Mouse (Mus musculus): ENCODE data around the gene Blvrb. TPM values are rescaled to one million over a fixed set of nuclear protein-coding genes. Genes with fewer than 3 reads are reported as not detected.

Gene Blvrb
- total RNA-seq (2014; fragmentation: Nextera tagmentation) (10.4 and 12.2 TPM in 2 replicates), total RNA-seq (2017) (6.2 and 8.6 TPM in 2 replicates)

GRCm38 (mm10) chr7:27447419-27448286 is at the start of gene Blvrb, which contains the start of gene Sptbn4:
TSS of gene Blvrb (plus strand) at chr7:27447978.
TSS of gene Sptbn4 (minus strand) at chr7:27447686.
- peak; percentile 76 for ATAC-seq (replicated peaks; ENCODE audit: poor library complexity, severe bottlenecking)

- no peak for ATAC-seq (replicated peaks; ENCODE audit: poor library complexity, severe bottlenecking)
These were observed 47.2 kb upstream of the Blvrb start for GRCm38 (mm10) chr7:27400545-27400944.

GRCm38 (mm10) chr7:27402675-27403074 is 45.1 kb upstream of the Blvrb start:
- ATAC-seq (replicated peaks; ENCODE audit: poor library complexity, severe bottlenecking), result peak; percentile 83

DNA sequence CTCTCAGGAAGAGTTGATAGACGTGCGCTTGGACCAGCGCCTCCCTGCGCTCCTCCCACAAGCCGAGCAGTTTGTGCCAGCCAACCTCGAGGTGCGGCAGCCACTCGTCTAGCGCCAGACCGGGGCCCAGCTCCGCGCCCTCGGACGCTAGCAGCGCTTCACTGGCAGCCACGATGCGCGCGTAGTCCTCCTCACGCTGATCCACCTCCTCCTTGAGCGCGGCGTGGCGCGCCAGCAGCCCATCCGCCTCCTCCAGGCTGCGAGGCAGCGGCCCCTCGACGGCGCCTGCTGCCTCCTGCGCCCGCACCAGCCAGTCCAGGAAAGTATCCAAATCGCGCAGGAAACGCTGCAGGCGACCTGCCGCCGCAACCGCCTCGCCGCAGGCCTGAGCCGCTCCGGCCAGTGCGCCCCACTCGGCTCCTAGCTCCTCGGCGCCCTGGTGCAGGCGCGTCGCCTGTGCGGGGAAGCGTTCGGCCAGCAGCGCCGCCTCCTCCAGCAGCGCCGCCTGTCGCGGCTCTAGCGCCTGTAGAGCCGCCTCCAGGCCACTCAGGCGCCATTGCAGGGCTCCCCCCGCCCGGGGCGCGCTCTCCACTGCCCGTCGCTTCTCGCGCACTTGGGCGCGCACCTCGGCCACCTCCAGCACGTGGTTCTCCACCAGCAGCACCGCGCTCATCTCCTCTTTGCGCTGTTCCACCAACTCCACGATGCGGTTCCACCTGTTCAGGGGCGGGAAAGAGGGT is 43.4 kb upstream of the Blvrb start:
- ATAC-seq (replicated peaks; ENCODE audit: poor library complexity, severe bottlenecking), result 0 out of 2 replicates have a peak, but pooled peaks have one; percentile 16

GRCm38 (mm10) chr7:27406481-27406880 is 41.3 kb upstream of the Blvrb start:
- ATAC-seq (replicated peaks; ENCODE audit: poor library complexity, severe bottlenecking), result no peak

- ATAC-seq (replicated peaks; ENCODE audit: poor library complexity, severe bottlenecking), result no peak
These were observed 40.0 kb upstream of the Blvrb start for GRCm38 (mm10) chr7:27407816-27408215.

DNA sequence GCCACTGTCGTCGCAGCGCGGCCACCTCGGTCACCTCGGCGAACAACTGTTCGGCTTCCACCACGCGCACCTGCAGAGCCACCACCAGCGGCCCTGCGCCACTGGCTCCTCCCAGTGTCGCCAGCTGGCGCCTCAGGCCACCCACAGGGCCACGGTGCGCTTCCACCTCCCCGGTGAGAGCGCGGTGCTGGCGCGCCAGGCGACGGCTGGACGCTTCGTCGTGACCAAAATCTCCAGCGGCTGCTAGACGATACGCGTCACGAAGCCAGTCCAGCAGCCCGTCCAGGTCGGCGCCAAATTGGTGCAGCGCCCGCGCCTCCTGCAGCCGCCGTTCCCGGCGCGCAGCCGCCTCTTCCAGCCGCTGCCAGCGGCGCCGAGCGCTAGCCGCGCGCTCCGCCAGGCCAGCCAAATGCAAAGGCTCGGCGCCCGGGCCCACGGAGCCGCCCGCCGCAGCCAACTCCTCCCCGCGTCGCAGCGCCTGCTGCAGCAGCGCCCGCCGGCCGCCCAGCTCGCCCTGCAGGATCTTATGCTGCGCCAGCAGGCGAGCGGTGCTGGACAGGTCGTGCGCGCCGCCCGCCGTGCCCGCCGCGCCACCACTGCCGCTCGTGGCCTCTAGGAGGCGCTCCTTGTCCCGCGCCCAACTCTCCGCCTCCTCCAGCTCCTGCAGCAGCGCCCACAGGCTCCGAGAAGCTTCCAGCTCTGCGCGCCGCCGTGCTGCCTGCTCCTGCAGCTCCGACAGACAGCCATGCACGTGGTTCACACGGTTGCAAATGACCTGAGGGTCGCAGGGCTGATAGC is 39.2 kb upstream of the Blvrb start:
- ATAC-seq (replicated peaks; ENCODE audit: poor library complexity, severe bottlenecking), result peak; percentile 93

- no peak for ATAC-seq (replicated peaks; ENCODE audit: poor library complexity, severe bottlenecking)
These were observed 30.6 kb upstream of the Blvrb start for GRCm38 (mm10) chr7:27417151-27417550.

- ATAC-seq (replicated peaks; ENCODE audit: poor library complexity, severe bottlenecking), result peak; percentile 58
These were observed 28.7 kb upstream of the Blvrb start for GRCm38 (mm10) chr7:27419101-27419500.

- ATAC-seq (replicated peaks; ENCODE audit: poor library complexity, severe bottlenecking), result no peak
These were observed 24.0 kb upstream of the Blvrb start for GRCm38 (mm10) chr7:27423556-27424326.

DNA sequence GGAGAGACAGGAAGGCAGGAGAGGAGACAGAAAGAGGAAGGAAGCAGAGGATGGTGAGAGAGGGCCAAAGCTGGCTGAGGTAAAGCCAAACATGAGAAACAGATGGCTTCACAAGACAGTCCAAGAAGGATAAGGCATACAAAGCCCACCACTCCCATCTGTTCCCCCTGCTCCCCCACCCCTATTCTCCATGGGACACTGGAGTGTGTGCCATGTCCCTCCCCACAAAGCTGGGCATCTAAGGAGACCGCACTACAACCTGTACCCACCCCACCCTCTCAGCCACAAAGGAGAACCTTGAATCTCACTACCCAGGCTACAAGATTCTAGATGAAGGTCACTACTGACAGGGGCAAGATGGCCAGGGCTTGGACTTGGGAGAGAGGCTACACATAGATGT is 20.4 kb upstream of the Blvrb start:
- ATAC-seq (replicated peaks; ENCODE audit: poor library complexity, severe bottlenecking), result no peak

DNA sequence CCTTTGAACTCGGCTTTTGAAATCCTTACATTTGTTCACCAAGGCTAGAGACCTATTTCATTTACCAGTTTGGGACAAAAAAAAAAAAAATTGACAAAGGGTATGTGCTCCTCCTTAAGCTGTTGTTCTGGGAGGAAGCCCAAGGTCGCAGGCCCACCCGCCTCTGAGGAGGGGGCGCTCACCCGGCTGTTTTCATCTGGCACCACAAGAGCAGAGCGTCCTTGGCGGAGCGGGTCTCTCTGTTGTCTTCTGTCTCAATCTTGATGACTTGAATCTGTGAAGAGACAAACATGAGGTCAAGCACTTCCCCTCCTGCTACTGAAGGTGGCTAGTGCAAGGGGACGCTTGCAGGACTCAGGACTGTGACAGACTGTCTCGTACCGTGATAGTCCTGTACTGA is 19.8 kb upstream of the Blvrb start:
- no peak for ATAC-seq (replicated peaks; ENCODE audit: poor library complexity, severe bottlenecking)

DNA sequence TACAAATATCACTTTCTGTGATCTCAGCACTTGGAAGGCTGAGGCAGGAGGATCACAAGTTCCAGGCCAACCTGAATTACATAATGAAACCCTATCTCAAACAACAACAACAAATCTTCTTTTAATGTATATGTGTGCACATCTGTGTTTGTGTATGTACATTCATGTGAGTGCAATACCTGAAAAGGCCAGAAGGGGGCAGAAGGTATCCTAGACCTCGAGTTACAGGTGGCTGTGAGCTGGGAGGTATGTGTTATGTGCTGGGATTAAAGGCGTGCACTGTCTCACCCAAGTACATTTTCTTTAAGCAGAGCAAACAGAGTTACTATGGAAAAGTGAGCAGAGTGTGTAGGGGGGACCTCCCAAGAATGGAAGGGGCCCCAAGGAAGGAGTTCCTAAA is 18.6 kb upstream of the Blvrb start:
- ATAC-seq (replicated peaks; ENCODE audit: poor library complexity, severe bottlenecking), result no peak

DNA sequence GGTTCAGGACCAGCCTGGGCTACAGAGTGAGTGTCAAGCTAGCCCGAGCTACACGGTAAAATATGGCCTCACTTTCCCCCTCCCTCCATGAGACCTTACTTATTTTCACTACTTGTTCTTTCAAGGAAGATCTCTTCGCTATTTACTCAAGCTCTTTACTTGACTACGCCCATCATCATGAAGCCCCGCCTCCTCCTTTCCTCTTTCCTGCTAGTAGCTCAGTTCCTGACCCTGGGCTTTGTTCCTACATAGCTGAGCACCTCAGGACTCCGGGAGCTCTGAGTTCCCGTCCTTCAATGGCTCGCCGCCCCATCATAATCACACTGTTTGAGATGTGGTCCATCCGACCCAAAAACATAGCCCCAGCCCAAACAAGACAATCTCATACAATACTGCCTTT is 14.4 kb upstream of the Blvrb start:
- peak; percentile 34; the same call in 1 of the 2 replicates for ATAC-seq (replicated peaks; ENCODE audit: poor library complexity, severe bottlenecking)

GRCm38 (mm10) chr7:27433794-27434193 is 14.0 kb upstream of the Blvrb start:
- peak; percentile 51 for ATAC-seq (replicated peaks; ENCODE audit: poor library complexity, severe bottlenecking)

- peak; percentile 60; the same call in 1 of the 2 replicates for ATAC-seq (replicated peaks; ENCODE audit: poor library complexity, severe bottlenecking)
These were observed 10.2 kb upstream of the Blvrb start for GRCm38 (mm10) chr7:27437544-27437943.

GRCm38 (mm10) chr7:27440014-27440413 is 7.8 kb upstream of the Blvrb start:
- no peak for ATAC-seq (replicated peaks; ENCODE audit: poor library complexity, severe bottlenecking)

GRCm38 (mm10) chr7:27446051-27446450 is 1.7 kb upstream of the Blvrb start:
- ATAC-seq (replicated peaks; ENCODE audit: poor library complexity, severe bottlenecking), result no peak

GRCm38 (mm10) chr7:27446521-27447418 is 1.0 kb upstream of the Blvrb start:
- ATAC-seq (replicated peaks; ENCODE audit: poor library complexity, severe bottlenecking), result peak; percentile 18
